Mouse (Mus musculus) MEL (cell line): ENCODE measurements around the gene AW549877.

Source experiments
- CTCF ChIP-seq, 3 experiments: IDR thresholded peaks in 2 of 3; conservative IDR thresholded peaks in 1 of 3; 2 replicates each; pipeline ENCODE4 v1.5.1; 2011 to 2012; ENCODE audit warnings: low read length in 3 of 3, low read depth in 2 of 3, mild to moderate bottlenecking in 2 of 3, improper control_type of control experiment in 1 of 3, inconsistent platforms in 1 of 3, mixed read lengths in 1 of 3, moderate library complexity in 1 of 3; ENCODE audit not compliant: control insufficient read depth in 1 of 3, insufficient read depth in 1 of 3, poor library complexity in 1 of 3, severe bottlenecking in 1 of 3
- POLR2A ChIP-seq, 2 experiments: IDR thresholded peaks; 2 replicates each; pipeline ENCODE4 v1.6.1; 2011 to 2012; ENCODE audit warnings: low read length in 2 of 2, mild to moderate bottlenecking in 2 of 2, control low read depth in 1 of 2, improper control_type of control experiment in 1 of 2, low read depth in 1 of 2, moderate library complexity in 1 of 2; ENCODE audit not compliant: control insufficient read depth in 1 of 2, insufficient read depth in 1 of 2, poor library complexity in 1 of 2
- TBP ChIP-seq: IDR thresholded peaks from 2 replicates; pipeline ENCODE4 v1.8.0; 2011; ENCODE audit warnings: low read depth, low read length, improper control_type of control experiment
- TCF12 ChIP-seq: IDR thresholded peaks from 2 replicates; pipeline ENCODE4 v1.6.1; 2014; ENCODE audit warnings: low read depth, mild to moderate bottlenecking, inconsistent platforms, low read length, improper control_type of control experiment, moderate library complexity

DNA sequence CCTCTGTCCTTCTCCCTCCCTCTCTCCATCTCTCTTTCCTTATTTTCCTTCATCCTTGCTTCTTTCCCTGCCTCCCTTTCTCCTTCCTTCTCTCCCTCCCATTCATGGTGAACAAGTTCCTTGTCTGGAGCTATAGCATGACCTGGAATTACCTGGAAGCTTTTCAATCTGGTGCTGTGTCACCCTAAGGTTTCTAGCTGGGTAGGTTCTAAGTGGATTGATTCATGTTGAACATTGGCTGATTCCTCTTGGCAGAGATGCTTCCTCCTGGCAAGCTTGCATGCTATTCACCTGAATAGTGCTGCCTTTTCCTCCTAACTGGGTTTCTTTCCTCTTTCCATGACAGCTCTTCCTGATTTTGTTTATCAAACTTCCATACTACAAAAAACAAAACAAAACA is 33.4 kb upstream of the AW549877 start:
- TF ChIP-seq POLR2A (IDR thresholded peaks at IDR 0.05; ENCODE audit: control insufficient read depth in 1 of 2, insufficient read depth in 1 of 2, low read depth in 1 of 2, low read length in 2 of 2, poor library complexity in 1 of 2) = no peak
- TF ChIP-seq TBP = no peak
- no peak for TF ChIP-seq CTCF (IDR thresholded peaks at IDR 0.05 in 2 of 3, conservative IDR thresholded peaks at IDR 0.05 in 1 of 3; ENCODE audit: control insufficient read depth in 1 of 3, insufficient read depth in 1 of 3, low read depth in 2 of 3, low read length in 3 of 3, poor library complexity in 1 of 3, severe bottlenecking in 1 of 3)
- TF ChIP-seq TCF12 = no peak
